Mouse (Mus musculus) right cerebral cortex, postnatal 14 days (tissue): ENCODE data around the gene Ptprm.

Source experiments
- DNase-seq: peaks from one replicate; pipeline ENCODE4 v3.0.0; 2022

The Ptprm gene

GRCm38 (mm10) chr17:67209676-67210344, 144.4 kb downstream of the Ptprm start:
- DNase-seq, result no peak

GRCm38 (mm10) chr17:67208600-67208999, 145.7 kb downstream of the Ptprm start:
- no peak for DNase-seq

- DNase-seq, result no peak
Observed at GRCm38 (mm10) chr17:67206984-67207383, 147.3 kb downstream of the Ptprm start.

- DNase-seq, result no peak
Observed at GRCm38 (mm10) chr17:67201151-67201550, 153.1 kb downstream of the Ptprm start.

- no peak for DNase-seq
Observed at GRCm38 (mm10) chr17:67193728-67194127, 160.5 kb downstream of the Ptprm start.

GRCm38 (mm10) chr17:67188514-67188913, 165.7 kb downstream of the Ptprm start:
- DNase-seq, result no peak

GRCm38 (mm10) chr17:67186879-67187278, 167.4 kb downstream of the Ptprm start:
- DNase-seq, result no peak

- no peak for DNase-seq
Observed at GRCm38 (mm10) chr17:67185942-67186341, 168.3 kb downstream of the Ptprm start.

- no peak for DNase-seq
Observed at GRCm38 (mm10) chr17:67179446-67179845, 174.8 kb downstream of the Ptprm start.

GRCm38 (mm10) chr17:67178686-67179265, 175.5 kb downstream of the Ptprm start:
- DNase-seq, result no peak

- no peak for DNase-seq
Observed at GRCm38 (mm10) chr17:67175836-67176235, 178.4 kb downstream of the Ptprm start.

GRCm38 (mm10) chr17:67171353-67171752, 182.9 kb downstream of the Ptprm start:
- DNase-seq, result no peak

- no peak for DNase-seq
Observed at GRCm38 (mm10) chr17:67170696-67171095, 183.6 kb downstream of the Ptprm start.

GRCm38 (mm10) chr17:67165876-67166275, 188.4 kb downstream of the Ptprm start:
- no peak for DNase-seq

- no peak for DNase-seq
Observed at GRCm38 (mm10) chr17:67159611-67160010, 194.6 kb downstream of the Ptprm start.

- no peak for DNase-seq
Observed at GRCm38 (mm10) chr17:67157089-67157752, 197.0 kb downstream of the Ptprm start.

- no peak for DNase-seq
Observed at GRCm38 (mm10) chr17:67152218-67152617, 202.0 kb downstream of the Ptprm start.

- no peak for DNase-seq
Observed at GRCm38 (mm10) chr17:67150441-67150840, 203.8 kb downstream of the Ptprm start.

GRCm38 (mm10) chr17:67142183-67142756, 212.0 kb downstream of the Ptprm start:
- no peak for DNase-seq

- peak; percentile 25 for DNase-seq
Observed at GRCm38 (mm10) chr17:67140502-67140901, 213.8 kb downstream of the Ptprm start.

- DNase-seq, result no peak
Observed at GRCm38 (mm10) chr17:67138981-67139380, 215.3 kb downstream of the Ptprm start.

- DNase-seq, result no peak
Observed at GRCm38 (mm10) chr17:67136876-67137275, 217.4 kb downstream of the Ptprm start.

- DNase-seq, result peak; percentile 41
Observed at GRCm38 (mm10) chr17:67136421-67136820, 217.8 kb downstream of the Ptprm start.

GRCm38 (mm10) chr17:67134235-67134634, 220.0 kb downstream of the Ptprm start:
- no peak for DNase-seq
